Mouse (Mus musculus) hindbrain, embryonic 11.5 days (tissue): ENCODE results near the gene Dsn1. TPM values are rescaled to one million over a fixed set of nuclear protein-coding genes. Genes with fewer than 3 reads are reported as not detected.

Source experiments
- ATAC-seq: fragments of 200-750 bp; cut with Nextera tagmentation; 2 replicates; pipeline ENCODE4 v1.8.0; 2017; ENCODE audit warnings: mild to moderate bottlenecking, moderate TSS enrichment, moderate library complexity; ENCODE audit not compliant: low FRiP score
- DNase-seq: peaks from one replicate; pipeline ENCODE4 v3.0.0-alpha.2; 2015; ENCODE audit warnings: low spot score
- H3K27ac ChIP-seq: fragments of 300-500 bp; sonication (generic); 2 replicates; pipeline ENCODE4 v1.5.1; 2014; ENCODE audit warnings: mild to moderate bottlenecking, low read depth, low read length
- H3K27me3 ChIP-seq: fragments of 300-500 bp; sonication (generic); 2 replicates; pipeline ENCODE4 v1.6.1; 2014; ENCODE audit warnings: mild to moderate bottlenecking, low read length, moderate library complexity, mixed read lengths; ENCODE audit not compliant: control insufficient read depth, insufficient read depth
- H3K36me3 ChIP-seq: fragments of 300-500 bp; sonication (generic); 2 replicates; pipeline ENCODE4 v1.6.1; 2014; ENCODE audit warnings: mild to moderate bottlenecking, low read length, moderate library complexity, mixed read lengths; ENCODE audit not compliant: control insufficient read depth, insufficient read depth
- H3K4me1 ChIP-seq: fragments of 300-500 bp; sonication (generic); replicated peaks from 2 replicates; pipeline ENCODE4 v1.6.1; 2014; ENCODE audit warnings: low read length, mixed read lengths; ENCODE audit not compliant: control insufficient read depth, insufficient read depth
- H3K4me2 ChIP-seq: fragments of 300-500 bp; sonication (generic); replicated peaks from 2 replicates; pipeline ENCODE4 v1.6.1; 2014; ENCODE audit warnings: mild to moderate bottlenecking, low read depth, low read length
- H3K4me3 ChIP-seq: fragments of 300-500 bp; sonication (generic); 2 replicates; pipeline ENCODE4 v1.5.1; 2014; ENCODE audit warnings: low read depth, low read length
- H3K9ac ChIP-seq: fragments of 300-500 bp; sonication (generic); 2 replicates; pipeline ENCODE4 v1.6.1; 2014; ENCODE audit warnings: low read depth, low read length
- H3K9me3 ChIP-seq: fragments of 300-500 bp; sonication (generic); 2 replicates; pipeline ENCODE4 v1.6.1; 2016; ENCODE audit warnings: low read length; ENCODE audit not compliant: control insufficient read depth
- WGBS: fragments of 180-500 bp; shearing (Covaris S2); extraction: QIAGEN DNeasy Blood & Tissue Kit; methylation state at CpG from one replicate; pipeline ENCODE4 v1.1.7; 2014; 5-methylcytosine and 5-hydroxymethylcytosine counted together
- polyA plus RNA-seq: library from polyadenylated mRNA; unstranded; fragments of >200 nt; fragmentation: Nextera tagmentation; extraction: Ambion mirVana; gene quantifications from 2 replicates; pipeline ENCODE4 v1.2.1, GENCODE M21; 2014

Gene Dsn1
- polyA plus RNA-seq, 1 experiment from 2014 or later = 44.7 TPM

DNA sequence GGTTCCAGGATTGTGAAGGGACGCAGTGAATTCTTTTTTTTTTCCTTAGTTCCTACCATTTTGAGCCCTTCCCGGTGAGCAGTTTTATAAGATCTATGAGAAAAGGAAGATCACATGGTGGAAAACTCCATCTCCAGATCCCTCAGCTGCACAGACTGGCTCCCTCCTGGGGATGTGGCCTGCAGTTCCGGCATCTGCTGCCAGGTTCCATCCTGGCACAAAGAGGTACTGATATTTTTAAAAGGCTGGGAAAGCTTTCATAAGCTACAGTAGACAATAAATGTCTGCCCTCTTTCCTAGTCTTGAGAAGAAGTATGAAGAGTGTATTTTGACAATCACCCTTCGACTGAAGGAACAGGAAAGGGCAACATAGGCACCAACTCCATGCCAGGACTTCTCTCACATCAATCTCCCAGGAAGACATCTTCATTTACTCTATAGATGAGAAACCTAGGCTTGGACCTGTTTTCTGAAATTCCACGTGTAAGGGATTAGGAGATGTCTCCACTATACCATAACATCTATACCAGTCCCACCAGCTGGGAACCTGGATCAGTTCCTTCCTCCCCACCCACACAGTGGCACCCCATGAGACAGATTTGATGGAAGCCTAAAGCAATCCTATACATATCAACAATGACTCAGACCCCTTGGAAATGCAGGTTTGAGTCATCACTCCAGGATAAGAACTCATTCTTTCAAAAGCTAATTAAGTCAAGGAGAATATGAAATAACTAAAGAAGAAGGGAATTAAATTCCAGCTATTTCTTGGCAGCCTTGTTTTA lies 33.4 kb downstream of the Dsn1 start:
- H3K4me2 ChIP-seq = no peak overlapping the region
- no peak overlapping the region for H3K27ac ChIP-seq
- 87% methylated on average over 5 of the region's 5 CpGs for WGBS
- H3K36me3 ChIP-seq = no peaks in the 10 kb centered on the region
- H3K4me3 ChIP-seq = no peak overlapping the region
- ATAC-seq (no peak), DNase-seq (no peak)
- H3K9me3 ChIP-seq = no peaks in the 10 kb centered on the region
- H3K4me1 ChIP-seq = no peaks in the 10 kb centered on the region
- H3K9ac ChIP-seq = no peak overlapping the region
- H3K27me3 ChIP-seq = no peaks in the 10 kb centered on the region

DNA sequence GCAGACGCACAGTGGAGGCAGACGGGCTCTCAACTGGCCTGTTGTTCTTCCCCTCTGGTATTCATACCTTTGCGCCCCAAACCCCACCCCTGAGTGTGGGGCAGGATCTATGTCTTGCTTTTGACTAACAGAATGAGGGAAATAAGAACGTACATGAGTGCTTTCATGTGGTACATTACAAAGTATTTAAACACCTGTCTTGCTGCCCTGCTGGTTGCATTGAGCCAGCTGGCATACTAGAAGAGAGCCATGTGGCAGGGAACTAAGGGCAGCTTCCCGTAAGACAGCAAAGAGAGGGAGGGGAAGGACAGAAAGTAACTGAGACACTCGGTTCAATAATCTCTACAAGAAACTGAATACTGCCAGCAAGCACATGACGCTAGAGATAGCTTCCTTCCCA lies 36.7 kb downstream of the Dsn1 start:
- H3K9ac ChIP-seq = no peak overlapping the region
- 74% methylated on average over 7 of the region's 7 CpGs for WGBS
- H3K4me3 ChIP-seq = no peak overlapping the region
- DNase-seq (no peak), ATAC-seq (no peak)
- H3K36me3 ChIP-seq = no peaks in the 10 kb centered on the region
- no peak overlapping the region for H3K4me2 ChIP-seq
- H3K27ac ChIP-seq = no peak overlapping the region
- no peaks in the 10 kb centered on the region for H3K4me1 ChIP-seq
- H3K27me3 ChIP-seq = no peaks in the 10 kb centered on the region
- H3K9me3 ChIP-seq = no peaks in the 10 kb centered on the region

DNA sequence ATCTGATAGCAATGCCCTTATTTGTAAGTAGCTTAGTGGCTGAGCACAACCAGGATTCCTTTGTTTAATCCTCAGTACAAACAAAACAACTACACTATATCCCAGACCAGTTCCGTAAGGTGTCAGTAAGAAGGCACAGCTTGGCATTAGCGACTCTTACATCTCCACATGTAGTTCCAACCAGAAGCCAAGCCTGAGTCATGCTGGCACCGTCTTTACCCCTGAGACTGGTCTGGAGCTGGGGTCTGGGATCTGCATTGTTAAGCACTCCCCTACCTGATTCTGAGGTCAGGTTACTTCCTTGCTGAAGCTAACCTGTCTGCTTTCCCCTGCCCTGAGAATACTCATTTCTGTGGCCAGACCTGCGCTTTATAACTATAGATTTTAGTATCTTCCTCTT lies 38.5 kb downstream of the Dsn1 start:
- Histone ChIP-seq H3K4me3 (no peak overlapping the region), H3K9ac (no peak overlapping the region), H3K4me2 (no peak overlapping the region), H3K9me3 (no peaks in the 10 kb centered on the region), H3K36me3 (no peaks in the 10 kb centered on the region), H3K27ac (no peak overlapping the region), H3K4me1 (no peaks in the 10 kb centered on the region), H3K27me3 (no peaks in the 10 kb centered on the region)
- 84% methylated on average over 4 of the region's 4 CpGs for WGBS
- DNase-seq = no peak
- no peak for ATAC-seq

DNA sequence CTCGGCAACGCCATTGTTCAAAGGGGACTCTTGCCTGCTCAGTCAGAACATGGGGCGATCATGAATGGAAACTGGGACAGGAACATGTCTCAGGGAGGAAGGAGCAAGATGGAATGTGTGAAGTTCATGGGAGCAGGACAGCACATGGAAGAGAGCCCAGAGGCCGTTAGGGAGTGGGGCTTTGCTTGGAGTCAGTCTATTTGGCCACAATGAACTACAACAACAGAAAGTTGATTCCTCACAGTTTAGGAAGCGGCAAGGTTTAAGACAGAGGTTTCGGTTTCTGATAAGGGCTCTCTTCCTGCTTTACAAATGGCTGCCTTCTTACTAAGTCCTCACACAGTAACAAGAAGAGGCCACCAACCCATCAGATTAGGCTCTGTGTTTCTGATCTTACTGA lies 39.6 kb downstream of the Dsn1 start:
- no peak overlapping the region for H3K9ac ChIP-seq
- no peak overlapping the region for H3K4me3 ChIP-seq
- no peak overlapping the region for H3K27ac ChIP-seq
- H3K9me3 ChIP-seq = no peaks in the 10 kb centered on the region
- no peaks in the 10 kb centered on the region for H3K36me3 ChIP-seq
- no peaks in the 10 kb centered on the region for H3K27me3 ChIP-seq
- DNase-seq = no peak
- no peak overlapping the region for H3K4me2 ChIP-seq
- no peak for ATAC-seq
- H3K4me1 ChIP-seq = no peaks in the 10 kb centered on the region
- 85% methylated on average over 6 of the region's 6 CpGs for WGBS

DNA sequence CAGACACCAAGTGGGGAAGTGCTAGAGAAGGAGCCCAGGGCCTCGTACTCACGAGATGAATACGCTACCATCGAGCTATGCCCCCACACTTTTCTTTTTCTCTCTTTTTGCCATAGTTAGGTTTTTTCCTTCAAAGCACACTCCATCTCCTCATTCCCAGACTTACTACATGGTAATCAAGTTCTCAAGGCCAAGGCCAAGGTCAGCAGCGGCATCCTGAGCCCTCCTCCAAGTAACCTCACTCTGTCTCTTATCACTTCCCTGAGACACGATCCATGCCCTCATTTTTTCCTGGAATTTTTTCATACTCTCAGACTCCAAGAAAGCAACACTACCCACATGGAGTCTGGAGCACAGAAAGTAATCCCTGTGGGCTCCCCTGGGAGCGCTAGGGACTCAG lies 43.1 kb downstream of the Dsn1 start:
- Histone ChIP-seq H3K36me3 (no peaks in the 10 kb centered on the region), H3K4me2 (no peak overlapping the region), H3K4me3 (no peak overlapping the region), H3K4me1 (no peaks in the 10 kb centered on the region), H3K27me3 (no peaks in the 10 kb centered on the region), H3K27ac (no peak overlapping the region), H3K9me3 (no peaks in the 10 kb centered on the region), H3K9ac (no peak overlapping the region)
- 94% methylated on average over 7 of the region's 7 CpGs for WGBS
- ATAC-seq (no peak), DNase-seq (no peak)

DNA sequence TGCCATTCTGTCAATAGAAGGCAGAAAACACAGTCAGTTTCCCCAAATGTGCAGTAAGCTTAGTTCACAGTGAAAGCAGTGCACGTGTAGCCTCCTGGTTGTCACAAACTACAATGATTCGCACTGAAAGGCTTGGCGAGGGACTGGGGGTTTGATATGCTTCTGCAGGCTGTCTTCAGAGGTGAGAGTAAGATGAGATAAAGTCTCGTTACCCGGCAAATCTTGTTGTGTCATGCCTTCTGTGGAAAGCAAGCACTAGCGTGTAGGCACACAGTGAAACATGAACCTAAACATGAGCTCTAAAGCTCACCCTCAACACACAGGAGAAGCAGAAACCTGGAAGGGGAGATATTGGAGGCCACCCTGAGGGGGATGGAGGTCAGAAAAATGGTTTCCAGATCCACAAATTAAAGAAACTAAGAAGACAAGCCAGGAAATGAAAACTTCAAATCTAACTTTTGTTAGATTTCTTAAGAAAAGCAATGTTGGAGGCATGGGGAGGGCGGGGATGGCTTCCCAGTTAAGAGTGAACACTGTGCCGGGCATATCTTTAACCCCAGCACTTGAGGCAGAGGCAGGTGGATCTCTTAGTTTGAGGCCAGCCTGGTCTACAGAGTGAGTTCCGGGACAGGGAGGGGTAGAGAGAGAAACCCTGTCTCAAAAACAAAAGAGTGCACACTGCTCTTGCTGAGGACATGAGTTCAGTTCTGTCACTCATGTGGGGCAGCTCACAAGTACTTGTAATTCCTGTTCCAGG lies 48.3 kb downstream of the Dsn1 start:
- Histone ChIP-seq H3K4me2 (no peak overlapping the region), H3K27ac (no peak overlapping the region), H3K9ac (no peak overlapping the region), H3K27me3 (no peaks in the 10 kb centered on the region), H3K4me3 (no peak overlapping the region), H3K9me3 (no peaks in the 10 kb centered on the region), H3K36me3 (no peaks in the 10 kb centered on the region), H3K4me1 (no peaks in the 10 kb centered on the region)
- 93% methylated on average over 9 of the region's 9 CpGs for WGBS
- ATAC-seq (no peak), DNase-seq (no peak)

DNA sequence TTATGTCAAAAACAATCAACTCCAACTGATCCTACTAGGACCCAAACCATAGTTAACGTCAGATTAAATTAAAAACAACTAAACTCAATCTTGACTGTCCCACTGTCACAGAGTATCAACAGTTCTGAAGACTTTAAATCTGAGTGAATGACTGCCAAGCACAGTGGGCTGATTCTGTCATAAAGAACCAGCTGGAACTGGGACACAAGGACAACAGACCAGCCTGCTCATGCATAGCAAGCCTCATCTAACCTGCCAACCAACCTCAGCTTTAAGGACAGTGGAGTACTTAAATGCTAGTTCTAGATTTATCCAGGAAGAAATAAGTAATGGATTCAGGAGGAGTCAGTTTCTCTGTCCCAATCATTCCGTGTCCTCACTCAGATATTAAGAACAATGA lies 49.9 kb downstream of the Dsn1 start:
- no peak overlapping the region for H3K27ac ChIP-seq
- no peak overlapping the region for H3K4me3 ChIP-seq
- H3K4me2 ChIP-seq = no peak overlapping the region
- no peaks in the 10 kb centered on the region for H3K36me3 ChIP-seq
- no peak for ATAC-seq
- no peak overlapping the region for H3K9ac ChIP-seq
- no peaks in the 10 kb centered on the region for H3K27me3 ChIP-seq
- H3K9me3 ChIP-seq = no peaks in the 10 kb centered on the region
- no peak for DNase-seq
- no peaks in the 10 kb centered on the region for H3K4me1 ChIP-seq
- 89% methylated on average over 2 of the region's 2 CpGs for WGBS

DNA sequence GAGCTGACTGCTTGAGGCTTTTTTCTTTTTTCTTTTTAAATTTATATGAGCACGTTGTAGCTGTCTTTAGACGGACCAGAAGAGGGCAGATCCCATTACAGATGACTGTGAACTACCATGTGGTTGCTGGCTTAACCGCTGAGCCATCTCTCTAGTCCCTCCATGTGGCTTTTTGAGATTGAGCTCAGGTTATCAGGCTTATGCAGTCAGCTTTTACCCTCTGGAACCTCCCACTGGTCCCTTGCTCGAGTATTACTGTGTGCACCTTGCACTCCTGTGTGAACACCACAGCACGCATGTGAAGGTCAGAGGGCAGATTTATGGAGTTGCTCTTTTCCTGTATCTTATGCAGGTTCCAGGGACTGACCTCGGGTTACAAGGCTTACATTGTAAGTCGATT lies 50.6 kb downstream of the Dsn1 start:
- H3K9me3 ChIP-seq = no peaks in the 10 kb centered on the region
- WGBS = 79% methylated on average over 7 of the region's 7 CpGs
- H3K27me3 ChIP-seq = no peaks in the 10 kb centered on the region
- DNase-seq (no peak), ATAC-seq (no peak)
- H3K27ac ChIP-seq = no peak overlapping the region
- H3K4me1 ChIP-seq = no peaks in the 10 kb centered on the region
- H3K4me2 ChIP-seq = no peak overlapping the region
- no peak overlapping the region for H3K4me3 ChIP-seq
- H3K36me3 ChIP-seq = no peaks in the 10 kb centered on the region
- no peak overlapping the region for H3K9ac ChIP-seq

DNA sequence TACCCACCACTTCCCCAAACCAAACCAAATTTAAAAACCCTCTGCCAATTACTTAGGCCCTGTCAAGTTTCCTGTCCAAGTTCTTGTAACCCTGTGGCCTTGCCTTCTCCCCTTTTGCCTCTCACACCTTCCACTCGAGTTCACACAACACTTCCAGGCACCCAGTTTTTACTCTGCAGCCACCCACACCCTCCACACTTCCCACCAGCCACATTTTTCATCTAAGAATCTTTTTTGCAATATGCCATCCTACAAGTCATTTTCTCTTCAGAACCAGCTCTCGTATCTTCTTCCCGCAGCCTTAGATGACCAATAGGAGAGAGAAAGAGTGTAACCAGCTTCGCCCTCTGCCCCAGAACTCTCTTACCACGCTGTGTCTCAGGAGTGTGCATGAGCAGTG lies 52.5 kb downstream of the Dsn1 start:
- Histone ChIP-seq H3K27me3 (no peaks in the 10 kb centered on the region), H3K4me1 (no peaks in the 10 kb centered on the region), H3K4me2 (no peak overlapping the region), H3K36me3 (no peaks in the 10 kb centered on the region), H3K27ac (no peak overlapping the region), H3K4me3 (no peak overlapping the region), H3K9ac (no peak overlapping the region), H3K9me3 (no peaks in the 10 kb centered on the region)
- no peak for ATAC-seq
- 89% methylated on average over 5 of the region's 5 CpGs for WGBS
- no peak for DNase-seq
